Mouse (Mus musculus): ENCODE data around the gene Gm8797. TPM values are rescaled to one million over a fixed set of nuclear protein-coding genes. Genes with fewer than 3 reads are reported as not detected.

The Gm8797 gene
- polyA plus RNA-seq (2014; fragmentation: Illumina TruSeq; extraction: RNeasy Lipid Tissue Mini Kit (QIAGEN cat#74804); ENCODE audit: low read depth, low replicate concordance), result not detected

DNA sequence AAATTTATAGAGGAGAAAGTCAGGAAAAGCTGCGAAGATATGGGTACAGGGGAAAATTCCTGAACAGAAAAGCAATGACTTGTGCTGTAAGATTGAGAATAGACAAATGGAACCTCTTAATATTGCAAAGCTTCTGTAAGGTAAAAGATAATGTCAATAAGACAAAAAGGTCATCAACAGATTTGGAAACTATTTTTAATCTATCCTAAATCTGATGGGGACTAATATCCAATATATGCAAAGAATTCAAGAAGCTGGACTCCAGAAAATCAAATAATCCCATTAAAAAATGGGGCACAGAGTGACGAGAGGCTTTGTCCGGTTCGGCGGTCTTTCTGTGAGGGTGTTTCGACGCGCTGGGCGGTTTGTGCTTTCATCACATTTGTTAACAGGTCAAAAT, at the start of gene Gm8797:
Gm8797 (plus strand) TSS at position 301 of the 400 bp plus-strand sequence.

